Comparison of ENCODE assay signal across 25 mouse cellular contexts in the genomic region with DNA sequence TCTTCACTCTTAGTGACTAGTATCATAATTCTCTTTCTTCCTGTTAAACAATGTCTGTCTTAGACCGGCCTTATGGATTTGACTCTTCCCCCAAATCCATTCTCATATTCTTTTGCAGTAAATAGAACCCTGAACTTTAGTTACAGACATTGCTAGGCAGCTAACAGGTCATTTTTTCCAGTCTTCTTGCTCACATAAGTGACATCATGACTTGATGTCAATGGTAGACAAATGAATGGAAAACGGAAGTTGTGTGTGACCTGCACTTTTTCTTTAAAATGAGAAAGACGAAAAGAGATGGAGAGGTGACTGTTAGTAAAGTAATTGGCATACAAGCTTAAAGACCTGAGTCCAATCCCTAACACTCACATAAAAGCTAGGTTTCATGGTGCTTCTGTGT.
"Had no signal": no experiment of that assay in that cellular context is flagged by ENCODE, and none has a peak within 500 bp of the region (broad histone marks: within the 10 kb centered on the region; RNA-seq: fewer than 3 reads in every experiment).

No protein-coding gene starts in this region.

- H3K27ac ChIP-seq: embryonic facial prominence, embryonic 10.5 days; embryonic facial prominence, embryonic 12.5 days; embryonic facial prominence, embryonic 13.5 days; embryonic facial prominence, embryonic 15.5 days; forebrain, embryonic 10.5 days; forebrain, embryonic 12.5 days; forebrain, embryonic 13.5 days; forebrain, embryonic 15.5 days; gastrocnemius, adult 2 months; heart, embryonic 10.5 days had no signal

- H3K27me3 ChIP-seq: embryonic facial prominence, embryonic 12.5 days; embryonic facial prominence, embryonic 13.5 days; embryonic facial prominence, embryonic 15.5 days; forebrain, embryonic 12.5 days; forebrain, embryonic 13.5 days; forebrain, embryonic 15.5 days had no signal

- H3K36me3 ChIP-seq: embryonic facial prominence, embryonic 10.5 days; embryonic facial prominence, embryonic 12.5 days; embryonic facial prominence, embryonic 13.5 days; embryonic facial prominence, embryonic 15.5 days; forebrain, embryonic 10.5 days; forebrain, embryonic 12.5 days; forebrain, embryonic 15.5 days; heart, embryonic 10.5 days had no signal

- H3K9me3 ChIP-seq: embryonic facial prominence, embryonic 10.5 days; embryonic facial prominence, embryonic 12.5 days; embryonic facial prominence, embryonic 13.5 days; embryonic facial prominence, embryonic 15.5 days; forebrain, embryonic 10.5 days; forebrain, embryonic 12.5 days; forebrain, embryonic 13.5 days; forebrain, embryonic 15.5 days; heart, embryonic 10.5 days had no signal

- H3K9ac ChIP-seq: embryonic facial prominence, embryonic 12.5 days; embryonic facial prominence, embryonic 13.5 days; embryonic facial prominence, embryonic 15.5 days; forebrain, embryonic 12.5 days; forebrain, embryonic 13.5 days; forebrain, embryonic 15.5 days; forebrain, postnatal 0 days had no signal

- H3K4me2 ChIP-seq: embryonic facial prominence, embryonic 12.5 days; embryonic facial prominence, embryonic 13.5 days; embryonic facial prominence, embryonic 15.5 days; forebrain, embryonic 12.5 days; forebrain, embryonic 13.5 days; forebrain, embryonic 15.5 days had no signal

- H3K4me1 ChIP-seq: embryonic facial prominence, embryonic 12.5 days; embryonic facial prominence, embryonic 15.5 days; forebrain, embryonic 15.5 days; heart, embryonic 10.5 days had no signal

- H3K4me3 ChIP-seq: embryonic facial prominence, embryonic 10.5 days; embryonic facial prominence, embryonic 12.5 days; embryonic facial prominence, embryonic 13.5 days; embryonic facial prominence, embryonic 15.5 days; erythroblast, embryonic 14.5 days; forebrain, embryonic 10.5 days; forebrain, embryonic 12.5 days; forebrain, embryonic 13.5 days; forebrain, embryonic 15.5 days; gastrocnemius, adult 2 months; heart, embryonic 10.5 days had no signal

- DNase-seq: cerebellum, adult 9-11 months; cerebellum, postnatal 10 days; cerebellum, postnatal 14 days; cerebellum, postnatal 25 days; cerebellum, postnatal 36 days; embryo, embryonic 11 days; forebrain, postnatal 0 days; gastrocnemius, adult 2 months; gastrocnemius, postnatal 10 days; gastrocnemius, postnatal 14 days; gastrocnemius, postnatal 25 days; gastrocnemius, postnatal 36 days; heart, adult 18-20 months had no signal

- ATAC-seq: forebrain, embryonic 13.5 days; forebrain, embryonic 14.5 days; forebrain, embryonic 15.5 days; forebrain, embryonic 16.5 days; forebrain, postnatal 0 days had no signal
